Mouse (Mus musculus) CH12.LX (cell line): ENCODE results near the gene Bckdk. TPM values are rescaled to one million over a fixed set of nuclear protein-coding genes. Genes with fewer than 3 reads are reported as not detected.

Source experiments
- DNase-seq: peaks from one replicate; pipeline ENCODE4 v3.0.0-alpha.2; 2013; ENCODE audit errors: extremely low read depth
- H3K27ac ChIP-seq: 2 replicates; pipeline ENCODE4 v1.5.1; 2012; ENCODE audit warnings: low read depth, mild to moderate bottlenecking, control low read depth, moderate library complexity; ENCODE audit not compliant: insufficient read depth
- H3K27me3 ChIP-seq: replicated peaks from 2 replicates; pipeline ENCODE3; 2012; ENCODE audit warnings: inconsistent platforms
- H3K36me3 ChIP-seq, 2 experiments: replicated peaks in 1 of 2; 2 replicates each; pipeline versions ENCODE3 to v1.6.1; 2012; ENCODE audit warnings: inconsistent platforms in 1 of 2, low read length in 1 of 2, mild to moderate bottlenecking in 1 of 2, mixed read lengths in 1 of 2, moderate library complexity in 1 of 2; ENCODE audit not compliant: control insufficient read depth in 1 of 2, insufficient read depth in 1 of 2
- H3K4me1 ChIP-seq, 2 experiments: 2 replicates each; pipeline ENCODE4 v1.6.1; 2012; ENCODE audit warnings: inconsistent platforms in 1 of 2, moderate library complexity in 1 of 2; ENCODE audit not compliant: insufficient read depth in 2 of 2, control insufficient read depth in 1 of 2
- H3K4me2 ChIP-seq: 2 replicates; pipeline ENCODE4 v1.6.1; 2012; ENCODE audit warnings: low read depth, mild to moderate bottlenecking, control low read depth; ENCODE audit not compliant: poor library complexity, insufficient read depth, severe bottlenecking
- H3K4me3 ChIP-seq, 3 experiments: fragments of 150-350 bp in 1 of 3; sonication (generic) in 1 of 3; replicated peaks in 1 of 3; 2 replicates each; pipeline versions ENCODE3 to v1.5.1; 2011 to 2012; ENCODE audit warnings: low read depth in 2 of 3, low read length in 2 of 3, mild to moderate bottlenecking in 2 of 3, moderate library complexity in 2 of 3, control low read depth in 1 of 3, improper control_type of control experiment in 1 of 3, inconsistent platforms in 1 of 3, mixed read lengths in 1 of 3; ENCODE audit not compliant: poor library complexity in 1 of 3
- H3K79me2 ChIP-seq: replicated peaks from 2 replicates; pipeline ENCODE4 v1.6.1; 2012; ENCODE audit warnings: mild to moderate bottlenecking, moderate library complexity; ENCODE audit not compliant: control insufficient read depth, poor library complexity, insufficient read depth, severe bottlenecking; ENCODE audit errors: extremely low read depth
- H3K9ac ChIP-seq: 2 replicates; pipeline ENCODE4 v1.6.1; 2012; ENCODE audit warnings: low read depth, mild to moderate bottlenecking, control low read depth, moderate library complexity; ENCODE audit not compliant: insufficient read depth
- H3K9me3 ChIP-seq: replicated peaks from 2 replicates; pipeline ENCODE3; 2012; ENCODE audit warnings: low read length, inconsistent platforms, mixed read lengths
- BHLHE40 ChIP-seq: IDR thresholded peaks from 2 replicates; pipeline ENCODE4 v1.6.1; 2011; ENCODE audit warnings: mild to moderate bottlenecking, low read depth, low read length, improper control_type of control experiment
- CHD1 ChIP-seq: IDR thresholded peaks from 2 replicates; pipeline ENCODE4 v1.6.1; 2012; ENCODE audit warnings: low read depth, low read length, improper control_type of control experiment, inconsistent platforms
- CHD2 ChIP-seq: IDR thresholded peaks from 2 replicates; pipeline ENCODE4 v1.6.1; 2011; ENCODE audit warnings: low read length, improper control_type of control experiment
- CTCF ChIP-seq, 2 experiments: IDR thresholded peaks in 1 of 2; conservative IDR thresholded peaks in 1 of 2; 2 replicates each; pipeline ENCODE4 v1.5.1; 2011 to 2012; ENCODE audit warnings: low read depth in 2 of 2, low read length in 2 of 2, improper control_type of control experiment in 1 of 2, inconsistent platforms in 1 of 2, mild to moderate bottlenecking in 1 of 2, moderate library complexity in 1 of 2
- ELF1 ChIP-seq: IDR thresholded peaks from 2 replicates; pipeline ENCODE4 v1.6.1; 2014; ENCODE audit warnings: low read depth, mild to moderate bottlenecking, inconsistent platforms, low read length, improper control_type of control experiment
- EP300 ChIP-seq: IDR thresholded peaks from 2 replicates; pipeline ENCODE4 v1.6.1; 2011; ENCODE audit warnings: low read length, improper control_type of control experiment
- IRF4 ChIP-seq: IDR thresholded peaks from 2 replicates; pipeline ENCODE4 v1.6.1; 2014; ENCODE audit warnings: low read depth, mild to moderate bottlenecking, inconsistent platforms, low read length, improper control_type of control experiment
- JUN ChIP-seq: IDR thresholded peaks from 2 replicates; pipeline ENCODE4 v1.6.1; 2011; ENCODE audit warnings: low read depth, mild to moderate bottlenecking, low read length, improper control_type of control experiment, moderate library complexity; ENCODE audit not compliant: insufficient read depth
- JUND ChIP-seq: conservative IDR thresholded peaks from 2 replicates; pipeline ENCODE4 v1.6.1; 2011; ENCODE audit warnings: low read depth, low read length, improper control_type of control experiment
- KAT2A ChIP-seq: IDR thresholded peaks from 2 replicates; pipeline ENCODE4 v1.6.1; 2012; ENCODE audit warnings: low read length, improper control_type of control experiment, inconsistent platforms; ENCODE audit not compliant: insufficient replicate concordance
- MAFK ChIP-seq: IDR thresholded peaks from 2 replicates; pipeline ENCODE4 v1.6.1; 2011; ENCODE audit warnings: low read length, improper control_type of control experiment; ENCODE audit not compliant: insufficient replicate concordance
- MAX ChIP-seq: IDR thresholded peaks from 2 replicates; pipeline ENCODE4 v1.6.1; 2011; ENCODE audit warnings: low read length, improper control_type of control experiment
- MAZ ChIP-seq: IDR thresholded peaks from 2 replicates; pipeline ENCODE4 v1.6.1; 2012; ENCODE audit warnings: low read depth, mild to moderate bottlenecking, inconsistent platforms, low read length, improper control_type of control experiment, moderate library complexity
- MEF2A ChIP-seq: IDR thresholded peaks from 2 replicates; pipeline ENCODE4 v1.6.1; 2014; ENCODE audit warnings: low read depth, mild to moderate bottlenecking, inconsistent platforms, low read length, improper control_type of control experiment, borderline replicate concordance
- MXI1 ChIP-seq: IDR thresholded peaks from 2 replicates; pipeline ENCODE4 v1.6.1; 2011; ENCODE audit warnings: mild to moderate bottlenecking, low read depth, low read length, improper control_type of control experiment
- MYC ChIP-seq: IDR thresholded peaks from 2 replicates; pipeline ENCODE4 v1.6.1; 2011; ENCODE audit warnings: low read depth, mild to moderate bottlenecking, improper control_type of control experiment, low read length
- NELFE ChIP-seq: IDR thresholded peaks from 2 replicates; pipeline ENCODE4 v1.6.1; 2011; ENCODE audit warnings: low read depth, low read length, improper control_type of control experiment
- NRF1 ChIP-seq: IDR thresholded peaks from 2 replicates; pipeline ENCODE4 v1.6.1; 2014; ENCODE audit warnings: low read depth, mild to moderate bottlenecking, inconsistent platforms, low read length, improper control_type of control experiment, moderate library complexity
- PAX5 ChIP-seq: IDR thresholded peaks from 2 replicates; pipeline ENCODE4 v1.6.1; 2012; ENCODE audit warnings: low read length, inconsistent platforms, mixed read lengths
- POLR2A ChIP-seq: IDR thresholded peaks from 2 replicates; pipeline ENCODE4 v1.6.1; 2011; ENCODE audit warnings: low read depth, mild to moderate bottlenecking, improper control_type of control experiment, low read length
- POLR2AphosphoS2 ChIP-seq: IDR thresholded peaks from 2 replicates; pipeline ENCODE4 v1.6.1; 2011; ENCODE audit warnings: low read depth, low read length, improper control_type of control experiment
- RAD21 ChIP-seq: IDR thresholded peaks from 2 replicates; pipeline ENCODE4 v1.6.1; 2011; ENCODE audit warnings: low read depth, mild to moderate bottlenecking, low read length, improper control_type of control experiment, moderate library complexity
- RCOR1 ChIP-seq: conservative IDR thresholded peaks from 2 replicates; pipeline ENCODE4 v1.6.1; 2012; ENCODE audit warnings: low read depth, mild to moderate bottlenecking, inconsistent platforms, low read length, improper control_type of control experiment
- SIN3A ChIP-seq: IDR thresholded peaks from 2 replicates; pipeline ENCODE4 v1.6.1; 2012; ENCODE audit warnings: low read length, improper control_type of control experiment, inconsistent platforms
- SMC3 ChIP-seq: IDR thresholded peaks from 2 replicates; pipeline ENCODE4 v1.6.1; 2011; ENCODE audit warnings: low read depth, low read length, improper control_type of control experiment
- TBP ChIP-seq: conservative IDR thresholded peaks from 2 replicates; pipeline ENCODE4 v1.6.1; 2011; ENCODE audit warnings: low read depth, low read length, improper control_type of control experiment
- TCF12 ChIP-seq: IDR thresholded peaks from 2 replicates; pipeline ENCODE4 v1.6.1; 2014; ENCODE audit warnings: low read depth, mild to moderate bottlenecking, inconsistent platforms, low read length, improper control_type of control experiment
- UBTF ChIP-seq: IDR thresholded peaks from 2 replicates; pipeline ENCODE4 v1.6.1; 2012; ENCODE audit warnings: low read depth, mild to moderate bottlenecking, inconsistent platforms, low read length, improper control_type of control experiment, moderate library complexity
- USF1 ChIP-seq: IDR thresholded peaks from 2 replicates; pipeline ENCODE4 v1.6.1; 2014; ENCODE audit warnings: low read depth, mild to moderate bottlenecking, inconsistent platforms, low read length, improper control_type of control experiment
- USF2 ChIP-seq: conservative IDR thresholded peaks from 2 replicates; pipeline ENCODE4 v1.6.1; 2011; ENCODE audit warnings: low read depth, low read length, improper control_type of control experiment
- ZKSCAN1 ChIP-seq: IDR thresholded peaks from 2 replicates; pipeline ENCODE4 v1.6.1; 2012; ENCODE audit warnings: low read depth, inconsistent platforms, low read length, improper control_type of control experiment, borderline replicate concordance
- ZMIZ1 ChIP-seq: IDR thresholded peaks from 2 replicates; pipeline ENCODE4 v1.6.1; 2012; ENCODE audit warnings: low read depth, mild to moderate bottlenecking, inconsistent platforms, low read length, improper control_type of control experiment
- ZNF384 ChIP-seq: IDR thresholded peaks from 2 replicates; pipeline ENCODE4 v1.6.1; 2012; ENCODE audit warnings: low read depth, low read length, improper control_type of control experiment, inconsistent platforms
- dilution Hi-C: fragments of 300-500 bp; cut with MboI; formaldehyde crosslinking; loops from 2 replicates; pipeline ENCODE4 v1.14.3; 2020; ENCODE audit warnings: low sequenced_read_pairs; ENCODE audit not compliant: extremely low pct_unique_long_range_greater_than_20kb, extremely low pct_ligation_motif_present
- in situ Hi-C: fragments of 300-500 bp; cut with MboI; formaldehyde crosslinking; loops from 3 replicates; pipeline ENCODE4 v1.14.3; 2019; ENCODE audit warnings: low sequenced_read_pairs, low pct_ligation_motif_present, low pct_unique_long_range_greater_than_20kb, mixed read lengths
- polyA plus RNA-seq: library from polyadenylated mRNA; unstranded; fragments of >175 nt; gene quantifications from 2 replicates; pipeline ENCODE4 v1.2.1, GENCODE M21; 2012; ENCODE audit warnings: low read depth; ENCODE audit not compliant: insufficient read length
- total RNA-seq, 2 experiments: library from RNA; depleted of rRNA; stranded (reverse); fragments of 300-350 nt in 1 of 2; fragments of >200 nt in 1 of 2; gene quantifications; 2 replicates each; pipeline ENCODE4 v1.2.3; 2012 to 2014

Gene Bckdk
- total and polyA plus RNA-seq, 3 experiments: 38.4 to 62.7 (median 61.8) TPM

DNA sequence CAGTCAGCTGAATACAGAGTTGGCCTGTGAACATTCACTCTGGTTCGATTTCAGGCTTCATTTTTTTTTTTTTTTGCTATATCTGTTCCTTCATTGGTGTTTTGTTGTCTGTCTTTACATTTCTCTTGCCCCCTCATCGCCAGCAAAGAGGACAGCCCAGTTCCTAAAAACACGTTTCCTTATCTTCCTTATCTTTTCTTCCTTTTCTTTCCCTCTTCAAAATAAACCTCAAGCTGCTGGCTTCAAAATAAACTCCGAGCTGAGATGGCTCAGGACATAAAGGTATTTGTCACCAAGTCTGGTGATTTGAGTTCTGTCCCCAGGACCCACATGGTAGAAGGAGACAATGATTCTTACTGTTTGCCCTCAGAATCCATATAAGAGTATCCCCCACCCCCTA, 9.1 kb downstream of the Bckdk start:
- peaks cover 27 to 41% of the 10 kb centered on the region in 2 experiments for H3K36me3 ChIP-seq
- in situ Hi-C loops: no loop called here

DNA sequence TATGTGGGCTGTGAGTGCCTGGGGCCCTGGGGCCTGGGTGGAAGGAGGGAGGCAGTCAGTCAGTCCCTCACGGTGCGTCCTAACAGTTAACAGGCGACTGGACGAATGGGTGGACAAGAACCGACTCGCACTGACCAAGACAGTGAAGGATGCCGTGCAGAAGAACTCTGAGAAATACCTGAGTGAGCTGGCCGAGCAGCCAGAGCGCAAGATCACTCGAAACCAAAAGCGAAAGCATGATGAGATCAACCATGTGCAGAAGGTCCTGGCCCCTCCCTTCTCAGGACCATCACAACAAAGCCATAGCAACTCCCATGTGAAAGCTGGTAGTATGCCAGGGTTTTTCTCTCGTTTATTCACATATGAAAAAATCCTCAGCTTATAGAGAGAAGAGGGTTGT, 11.4 kb downstream of the Bckdk start:
- peaks cover 8 to 32% of the 10 kb centered on the region in 2 experiments for H3K36me3 ChIP-seq
- TF ChIP-seq RCOR1 (no peak), POLR2AphosphoS2 (no peak), ZKSCAN1 (no peak), ZNF384 (no peak; the same call in 1 of the 2 replicates), CTCF (conservative IDR thresholded peaks at IDR 0.05 in 1 of 2, IDR thresholded peaks at IDR 0.05 in 1 of 2; ENCODE audit: low read depth in 2 of 2, low read length in 2 of 2) (no peak), NELFE (peak; percentile 47), KAT2A (0 out of 2 replicates have a peak, but pooled peaks have one; percentile 7), CHD1 (no peak), MEF2A (no peak), ELF1 (no peak), RAD21 (no peak), MAZ (peak; percentile 73; the same call in 1 of the 2 replicates), MAX (peak; percentile 94), SMC3 (no peak), USF1 (no peak), EP300 (peak; percentile 1; the same call in 1 of the 2 replicates), JUND (peak; percentile 49), TBP (no peak), SIN3A (peak; percentile 95), UBTF (no peak), USF2 (no peak), CHD2 (no peak), PAX5 (no peak), MXI1 (peak; percentile 95), MYC (peak; percentile 97), NRF1 (peak; percentile 45; the same call in 1 of the 2 replicates), IRF4 (peak; percentile 75), BHLHE40 (peak; percentile 55), POLR2A (peak; percentile 63), TCF12 (peak; percentile 66; the same call in 1 of the 2 replicates), MAFK (no peak)

More for the DNA sequence above, 9.1 kb downstream of the Bckdk start:
- dilution Hi-C loops: no loop called here
- peaks cover 11% of the 10 kb centered on the region; the same call in 1 of the 2 replicates for H3K79me2 ChIP-seq
- TF ChIP-seq MAX (no peak), USF1 (no peak), ZMIZ1 (no peak), BHLHE40 (no peak), KAT2A (no peak), MYC (no peak; the same call in 1 of the 2 replicates), ELF1 (no peak), JUN (no peak)
- TF ChIP-seq, all 38 proteins: peak for 0
- peak overlapping the region; percentile 92 for H3K4me2 ChIP-seq
- no peaks in the 10 kb centered on the region for H3K27me3 ChIP-seq
- no peaks in the 10 kb centered on the region for H3K9me3 ChIP-seq
- peaks cover 3 to 31% of the 10 kb centered on the region in 2 experiments; a peak in 3 of 4 replicates for H3K4me1 ChIP-seq
- DNase-seq: no peak
- H3K9ac ChIP-seq: peak overlapping the region; percentile 42
- H3K4me3 ChIP-seq: peak overlapping the region; percentile 66 to 87 (median 80)
- H3K27ac ChIP-seq: no peak overlapping the region

More for the DNA sequence above, 11.4 kb downstream of the Bckdk start:
- H3K27me3 ChIP-seq: no peaks in the 10 kb centered on the region
- H3K4me1 ChIP-seq: peaks cover 3 to 31% of the 10 kb centered on the region in 2 experiments; a peak in 3 of 4 replicates
- peak overlapping the region; percentile 87 for H3K9ac ChIP-seq
- DNase-seq: peak; percentile 89
- no peaks in the 10 kb centered on the region for H3K9me3 ChIP-seq
- in situ Hi-C loops: no loop called here
- peaks cover 11% of the 10 kb centered on the region; the same call in 1 of the 2 replicates for H3K79me2 ChIP-seq
- H3K4me2 ChIP-seq: peak overlapping the region; percentile 84
- dilution Hi-C loops: no loop called here
- peak overlapping the region; percentile 93 for H3K27ac ChIP-seq
- peak overlapping the region; percentile 62 to 68 (median 65) for H3K4me3 ChIP-seq
